Mouse (Mus musculus) embryonic facial prominence, embryonic 12.5 days (tissue): ENCODE results near the gene A3galt2. TPM values are rescaled to one million over a fixed set of nuclear protein-coding genes. Genes with fewer than 3 reads are reported as not detected.

Experiments
- ATAC-seq: fragments of 200-750 bp; cut with Nextera tagmentation; 2 replicates; pipeline ENCODE4 v1.8.0; 2017; ENCODE audit not compliant: insufficient number of reproducible peaks, insufficient read depth, low FRiP score, low TSS enrichment
- H3K27ac ChIP-seq: fragments of 300-500 bp; sonication (generic); 2 replicates; pipeline ENCODE4 v1.5.1; 2016; ENCODE audit warnings: mild to moderate bottlenecking
- H3K27me3 ChIP-seq: fragments of 300-500 bp; sonication (generic); 2 replicates; pipeline ENCODE4 v1.6.1; 2016; ENCODE audit warnings: mild to moderate bottlenecking, moderate library complexity
- H3K36me3 ChIP-seq: fragments of 300-500 bp; sonication (generic); 2 replicates; pipeline ENCODE4 v1.6.1; 2016; ENCODE audit warnings: mild to moderate bottlenecking
- H3K4me1 ChIP-seq: fragments of 300-500 bp; sonication (generic); 2 replicates; pipeline ENCODE4 v1.6.1; 2016
- H3K4me2 ChIP-seq: fragments of 300-500 bp; sonication (generic); replicated peaks from 2 replicates; pipeline ENCODE4 v1.6.1; 2016; ENCODE audit warnings: mild to moderate bottlenecking, moderate library complexity
- H3K4me3 ChIP-seq: fragments of 300-500 bp; sonication (generic); 2 replicates; pipeline ENCODE4 v1.5.1; 2016; ENCODE audit warnings: mild to moderate bottlenecking
- H3K9ac ChIP-seq: fragments of 300-500 bp; sonication (generic); 2 replicates; pipeline ENCODE4 v1.6.1; 2016; ENCODE audit warnings: mild to moderate bottlenecking, moderate library complexity
- H3K9me3 ChIP-seq: fragments of 300-500 bp; sonication (generic); 2 replicates; pipeline ENCODE4 v1.6.1; 2016; ENCODE audit warnings: mild to moderate bottlenecking, moderate library complexity
- WGBS: fragments of 180-500 bp; shearing (Covaris S2); methylation state at CpG from one replicate; pipeline ENCODE4 v1.1.7; 2016; 5-methylcytosine and 5-hydroxymethylcytosine counted together
- polyA plus RNA-seq: library from polyadenylated mRNA; unstranded; fragments of >200 nt; fragmentation: Nextera tagmentation; extraction: Ambion mirVana; gene quantifications from 2 replicates; pipeline ENCODE4 v1.2.1, GENCODE M21; 2016

The A3galt2 gene
- polyA plus RNA-seq, 1 experiment from 2014 or later, result 0.18 TPM

DNA sequence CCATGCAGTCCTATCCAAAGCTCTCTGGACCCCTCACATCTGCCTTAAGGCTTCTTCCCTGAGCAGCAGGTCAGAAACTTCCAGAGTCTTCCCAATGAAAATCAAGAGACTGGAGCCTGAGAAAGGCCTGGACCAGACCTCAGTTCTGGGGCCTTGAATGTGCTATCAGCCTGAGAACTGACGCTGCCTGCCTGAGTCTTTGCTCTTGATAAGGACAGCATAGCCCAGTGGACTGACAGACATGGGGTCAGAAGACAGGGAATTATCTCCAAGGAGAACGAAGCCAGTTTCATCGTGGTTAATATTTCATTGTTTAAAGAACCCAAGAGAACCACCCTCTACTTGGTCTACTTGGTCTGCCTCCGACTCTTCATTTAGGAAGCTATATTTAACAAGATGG is 27.5 kb downstream of the A3galt2 start:
- no peak for ATAC-seq
- no peaks in the 10 kb centered on the region for H3K4me1 ChIP-seq

DNA sequence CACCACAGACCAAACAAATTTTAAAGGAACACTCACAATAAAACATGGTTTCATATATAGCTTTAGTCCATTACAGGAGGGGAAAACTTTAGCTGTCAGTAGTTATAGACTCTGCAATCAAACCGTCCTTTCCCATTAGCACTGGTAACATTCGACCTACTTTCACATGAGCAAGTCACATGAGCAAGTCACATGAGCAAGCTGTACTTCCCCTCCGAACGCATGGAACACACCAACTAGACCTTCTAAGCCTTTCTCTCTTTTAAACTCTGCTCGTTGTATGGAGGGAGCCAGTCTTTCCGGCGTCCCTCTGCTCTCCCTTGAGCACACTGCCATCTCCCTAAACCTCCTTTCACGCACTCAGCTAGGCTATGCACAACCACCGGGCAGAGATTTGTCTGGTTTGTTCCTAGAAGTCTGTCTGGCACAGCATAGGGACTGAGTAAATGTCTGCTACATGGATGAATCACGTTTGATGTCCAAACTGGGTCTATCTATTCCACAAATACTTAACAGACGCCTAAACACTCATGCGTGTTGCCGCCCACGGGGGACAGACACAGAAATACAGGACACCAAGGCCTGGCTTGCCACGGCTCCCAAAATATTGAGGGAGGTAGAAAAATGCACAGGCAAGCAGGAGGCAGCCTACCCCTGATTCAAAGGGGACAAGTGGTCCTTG is 29.9 kb downstream of the A3galt2 start:
- WGBS, result 93% methylated on average over 15 of the region's 15 CpGs
- H3K9ac ChIP-seq, result no peak overlapping the region

More for the DNA sequence above, 27.5 kb downstream of the A3galt2 start:
- Histone ChIP-seq H3K4me3 (no peak overlapping the region), H3K27ac (no peak overlapping the region), H3K9ac (no peak overlapping the region), H3K4me2 (no peak overlapping the region), H3K9me3 (no peaks in the 10 kb centered on the region), H3K27me3 (no peaks in the 10 kb centered on the region), H3K36me3 (peaks cover 91% of the 10 kb centered on the region)
- 81% methylated on average over 4 of the region's 4 CpGs for WGBS

DNA sequence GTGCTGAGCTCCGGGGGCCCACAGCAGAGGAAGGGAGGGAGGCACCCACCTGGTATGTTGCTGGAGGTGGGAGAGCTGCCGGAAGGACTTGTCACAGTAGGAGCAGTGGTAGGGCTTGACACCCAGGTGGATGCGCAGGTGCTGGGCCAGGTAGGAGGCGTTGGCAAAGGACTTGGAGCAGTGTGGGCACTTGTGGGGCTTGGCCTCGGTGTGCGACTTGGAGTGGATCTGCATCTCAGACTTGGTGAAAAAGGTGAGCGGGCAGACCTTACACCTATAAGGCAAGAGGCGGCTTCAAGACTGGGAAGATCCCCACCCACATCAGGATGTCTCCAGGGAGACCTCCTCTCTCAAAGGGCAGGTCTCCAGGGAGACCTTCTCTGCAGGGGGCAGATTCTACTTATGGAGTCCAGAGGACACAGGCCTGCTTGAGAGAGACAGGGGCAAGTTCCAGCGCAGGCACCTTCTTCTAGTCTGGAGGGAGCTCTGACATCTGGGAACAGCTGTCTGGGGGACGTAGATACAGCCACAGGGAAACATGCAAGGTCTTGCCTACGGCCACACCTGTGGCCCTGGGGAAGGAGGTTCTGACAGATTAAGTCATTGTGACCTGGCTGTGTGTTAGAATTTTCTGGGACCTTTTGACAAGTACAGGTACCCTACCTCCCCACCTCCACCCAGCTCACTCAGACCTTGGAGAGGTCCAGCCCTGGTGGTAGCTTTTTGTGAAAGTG is 30.9 kb downstream of the A3galt2 start:
- Histone ChIP-seq H3K9ac (no peak overlapping the region), H3K27me3 (no peaks in the 10 kb centered on the region), H3K27ac (no peak overlapping the region), H3K4me1 (peaks cover 13% of the 10 kb centered on the region), H3K36me3 (peaks cover 87% of the 10 kb centered on the region), H3K4me2 (no peak overlapping the region), H3K4me3 (no peak overlapping the region), H3K9me3 (no peaks in the 10 kb centered on the region)
- 93% methylated on average over 11 of the region's 11 CpGs for WGBS
- 0 out of 2 replicates have a peak, but pooled peaks have one; percentile 9 for ATAC-seq

More for the DNA sequence above, 29.9 kb downstream of the A3galt2 start:
- Histone ChIP-seq H3K9me3 (no peaks in the 10 kb centered on the region), H3K36me3 (peaks cover 84% of the 10 kb centered on the region), H3K4me2 (no peak overlapping the region), H3K4me1 (0 out of 2 replicates have a peak, but pooled peaks cover 5% of the 10 kb centered on the region), H3K27ac (no peak overlapping the region), H3K27me3 (no peaks in the 10 kb centered on the region), H3K4me3 (no peak overlapping the region)
- no peak for ATAC-seq

DNA sequence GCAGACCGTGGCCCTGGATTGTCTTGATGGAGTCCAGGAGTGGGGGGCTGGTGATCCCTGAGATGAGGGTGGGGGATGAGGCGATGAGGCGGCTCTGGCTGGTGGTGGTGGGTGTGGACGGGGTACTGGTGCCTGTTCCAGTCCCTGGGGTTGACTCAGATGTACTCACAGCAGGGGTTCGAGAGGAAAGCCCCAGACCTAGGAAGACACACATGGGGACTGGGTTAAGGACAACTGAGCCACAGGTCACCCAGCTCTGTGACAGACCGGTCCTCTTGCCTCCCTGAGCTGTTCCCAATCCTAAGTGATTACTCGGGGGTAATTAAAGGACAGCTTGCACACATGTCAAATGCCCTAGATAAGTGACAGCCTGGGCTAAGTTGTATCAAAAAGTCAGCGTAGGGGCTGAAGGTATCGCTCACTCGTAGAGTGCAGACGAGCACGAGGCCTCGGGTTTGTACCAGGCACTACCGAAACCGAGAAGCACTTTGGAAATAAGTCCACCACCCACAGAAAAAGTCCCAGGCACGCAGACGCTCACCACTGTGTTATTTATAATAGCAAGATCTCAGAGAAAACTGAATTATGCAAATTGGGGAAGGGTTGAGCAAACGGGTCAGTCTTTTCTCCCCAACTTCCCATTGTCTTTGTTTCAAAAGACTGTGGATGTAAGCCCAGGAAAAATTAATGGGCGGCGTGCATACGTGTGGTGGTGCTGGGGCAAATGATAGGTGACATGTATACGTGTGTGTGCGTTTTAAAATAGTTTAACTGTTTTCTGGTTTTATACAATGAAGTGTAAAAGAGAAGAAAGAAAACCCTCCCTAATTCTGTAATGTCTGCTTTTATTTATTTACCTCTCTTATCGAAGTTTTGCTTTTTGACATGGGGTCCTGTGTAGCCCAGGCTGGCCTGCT is 32.1 kb downstream of the A3galt2 start:
- 86% methylated on average over 24 of the region's 24 CpGs for WGBS
- Histone ChIP-seq H3K9ac (no peak overlapping the region), H3K27me3 (no peaks in the 10 kb centered on the region), H3K36me3 (peaks cover 86% of the 10 kb centered on the region), H3K4me2 (no peak overlapping the region), H3K4me3 (no peak overlapping the region), H3K4me1 (peaks cover 18% of the 10 kb centered on the region), H3K27ac (no peak overlapping the region), H3K9me3 (no peaks in the 10 kb centered on the region)
- ATAC-seq, result no peak

DNA sequence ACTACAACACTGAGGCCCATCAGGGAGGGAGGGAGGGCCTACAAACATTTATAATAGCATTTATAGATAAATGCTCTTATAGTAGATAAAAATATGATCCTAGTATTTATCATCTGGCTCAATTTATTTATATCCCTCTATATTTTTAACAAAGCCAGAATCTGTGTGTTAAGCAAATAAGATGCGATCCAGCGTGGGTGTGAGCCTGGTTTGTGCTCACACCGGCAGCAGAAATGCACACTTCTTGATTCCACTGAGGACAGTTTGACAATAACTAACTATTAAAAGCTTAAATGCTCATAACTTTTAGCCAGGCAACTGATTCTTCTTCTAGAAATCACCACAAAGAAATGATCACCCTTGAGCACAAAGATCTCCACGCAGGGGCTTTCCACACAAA is 32.9 kb downstream of the A3galt2 start:
- peaks cover 80% of the 10 kb centered on the region for H3K36me3 ChIP-seq
- H3K27me3 ChIP-seq, result no peaks in the 10 kb centered on the region
- WGBS, result 96% methylated on average over 4 of the region's 4 CpGs
- H3K9ac ChIP-seq, result no peak overlapping the region
- no peaks in the 10 kb centered on the region for H3K9me3 ChIP-seq
- no peak overlapping the region for H3K4me2 ChIP-seq
- no peak for ATAC-seq
- no peak overlapping the region for H3K27ac ChIP-seq
- H3K4me3 ChIP-seq, result no peak overlapping the region
- H3K4me1 ChIP-seq, result peaks cover 18% of the 10 kb centered on the region

DNA sequence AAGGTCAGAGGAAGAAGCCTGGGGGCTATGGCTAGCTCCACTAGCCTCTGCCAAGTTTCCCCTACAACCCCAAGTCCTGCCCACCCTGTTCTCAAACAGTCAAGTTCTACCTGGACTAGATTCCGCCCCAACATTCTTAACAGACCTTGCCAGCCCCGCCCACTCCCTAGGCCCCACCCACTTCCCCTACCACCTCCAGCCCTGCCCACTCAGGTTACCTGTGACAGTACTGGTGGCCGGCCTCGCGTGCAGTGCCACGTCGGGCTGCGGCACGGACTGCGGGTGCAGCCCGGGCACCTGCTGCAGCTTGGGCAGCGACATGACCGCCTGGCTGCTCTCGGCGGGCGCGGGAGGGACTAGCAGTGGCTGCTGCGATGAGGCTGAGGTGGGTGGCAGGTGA is 34.5 kb downstream of the A3galt2 start:
- 37% methylated on average over 18 of the region's 18 CpGs for WGBS
- peaks cover 20% of the 10 kb centered on the region for H3K4me1 ChIP-seq
- no peaks in the 10 kb centered on the region for H3K9me3 ChIP-seq
- H3K27ac ChIP-seq, result no peak overlapping the region
- H3K4me3 ChIP-seq, result no peak overlapping the region
- no peak overlapping the region for H3K4me2 ChIP-seq
- peaks cover 74% of the 10 kb centered on the region for H3K36me3 ChIP-seq
- H3K27me3 ChIP-seq, result no peaks in the 10 kb centered on the region
- no peak for ATAC-seq
- no peak overlapping the region for H3K9ac ChIP-seq

- WGBS, result 67% methylated on average over 1 of the region's 1 CpGs
- peaks cover 58% of the 10 kb centered on the region for H3K4me1 ChIP-seq
- no peak overlapping the region for H3K9ac ChIP-seq
- H3K9me3 ChIP-seq, result no peaks in the 10 kb centered on the region
- H3K36me3 ChIP-seq, result peaks cover 35% of the 10 kb centered on the region
- H3K4me2 ChIP-seq, result no peak overlapping the region
- no peak for ATAC-seq
- H3K4me3 ChIP-seq, result no peak overlapping the region
- H3K27me3 ChIP-seq, result no peaks in the 10 kb centered on the region
- H3K27ac ChIP-seq, result no peak overlapping the region
Measured at GRCm38 (mm10) chr4:128793710-128794109, 38.5 kb downstream of the A3galt2 start.

- WGBS, result 90% methylated on average over 8 of the region's 8 CpGs
- Histone ChIP-seq H3K4me3 (no peak overlapping the region), H3K4me2 (no peak overlapping the region), H3K36me3 (peaks cover 35% of the 10 kb centered on the region), H3K4me1 (peaks cover 63% of the 10 kb centered on the region), H3K27me3 (no peaks in the 10 kb centered on the region), H3K9ac (no peak overlapping the region), H3K9me3 (no peaks in the 10 kb centered on the region), H3K27ac (no peak overlapping the region)
- no peak for ATAC-seq
Measured at GRCm38 (mm10) chr4:128794198-128794597, 39.0 kb downstream of the A3galt2 start.

- Histone ChIP-seq H3K9me3 (no peaks in the 10 kb centered on the region), H3K4me1 (peaks cover 65% of the 10 kb centered on the region), H3K4me2 (peak overlapping the region; percentile 3), H3K4me3 (no peak overlapping the region), H3K27ac (no peak overlapping the region), H3K27me3 (no peaks in the 10 kb centered on the region), H3K9ac (no peak overlapping the region), H3K36me3 (peaks cover 27% of the 10 kb centered on the region; the same call in 1 of the 2 replicates)
- ATAC-seq, result peak; percentile 5; the same call in 1 of the 2 replicates
- 7% methylated on average over 9 of the region's 9 CpGs for WGBS
Measured at GRCm38 (mm10) chr4:128795596-128795995, 40.4 kb downstream of the A3galt2 start.

DNA sequence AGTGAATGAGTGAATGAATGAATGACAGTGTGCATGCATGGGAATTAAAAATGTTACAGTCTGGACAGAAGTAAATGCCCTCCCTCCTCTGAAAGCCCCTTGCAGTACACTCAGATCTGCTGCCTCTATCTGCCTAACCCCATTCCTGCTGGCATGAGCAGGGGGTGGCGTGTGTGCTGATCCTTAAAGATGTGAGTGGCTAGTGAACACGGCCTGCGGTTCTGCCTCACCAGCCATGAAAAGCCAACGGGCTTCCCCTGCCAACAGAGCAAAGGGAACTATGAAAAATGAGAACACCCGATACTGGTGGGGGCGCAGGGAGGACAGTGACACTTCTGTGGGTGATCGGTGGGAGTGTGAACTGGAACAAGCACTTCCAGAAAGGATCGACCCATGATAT is 41.6 kb downstream of the A3galt2 start:
- peaks cover 57% of the 10 kb centered on the region for H3K4me1 ChIP-seq
- H3K36me3 ChIP-seq, result peaks cover 25% of the 10 kb centered on the region; the same call in 1 of the 2 replicates
- no peaks in the 10 kb centered on the region for H3K9me3 ChIP-seq
- no peak overlapping the region for H3K9ac ChIP-seq
- H3K4me3 ChIP-seq, result no peak overlapping the region
- 85% methylated on average over 8 of the region's 8 CpGs for WGBS
- no peak overlapping the region for H3K4me2 ChIP-seq
- no peak overlapping the region for H3K27ac ChIP-seq
- no peak for ATAC-seq
- no peaks in the 10 kb centered on the region for H3K27me3 ChIP-seq

DNA sequence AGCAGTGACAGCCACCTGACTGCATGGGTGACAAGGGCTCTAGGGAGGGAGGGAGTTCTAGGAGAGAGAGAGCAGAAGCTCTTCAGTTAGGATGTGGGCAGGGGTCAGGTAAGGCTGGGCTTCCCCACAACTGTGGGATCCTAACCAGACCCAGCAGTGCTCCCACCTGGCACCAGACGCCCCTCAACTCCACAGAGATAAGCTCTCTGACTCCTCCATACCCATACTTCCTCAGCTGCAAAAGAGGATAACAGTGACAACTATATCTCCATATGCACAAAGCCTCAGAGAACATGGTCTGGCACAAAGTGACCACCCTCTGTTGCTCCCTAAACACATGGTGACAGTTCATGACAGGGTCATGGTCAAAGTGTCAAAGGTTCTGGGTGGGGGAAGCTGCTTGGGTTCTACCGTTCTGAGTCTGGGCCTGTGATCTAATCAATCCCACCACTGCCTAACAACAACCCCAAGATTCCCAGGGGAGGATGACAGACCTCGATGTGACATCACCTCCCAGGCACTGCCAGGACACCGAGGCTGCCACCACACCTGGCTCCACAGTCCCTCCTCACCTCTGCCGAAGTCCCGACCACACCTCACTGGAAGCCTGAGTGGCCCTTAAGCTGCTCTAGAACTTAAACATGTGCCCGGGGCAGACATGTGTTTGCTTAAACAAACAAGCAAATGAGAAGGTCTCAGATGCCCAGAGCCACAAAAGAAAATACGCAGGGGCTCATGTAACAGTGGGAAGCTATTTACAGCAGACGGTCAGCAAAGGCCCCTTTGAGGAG is 46.7 kb downstream of the A3galt2 start:
- Histone ChIP-seq H3K27me3 (no peaks in the 10 kb centered on the region), H3K9ac (no peak overlapping the region), H3K9me3 (no peaks in the 10 kb centered on the region), H3K4me1 (peaks cover 65% of the 10 kb centered on the region), H3K4me3 (no peak overlapping the region), H3K27ac (no peak overlapping the region), H3K4me2 (peak overlapping the region; percentile 98; the same call in 1 of the 2 replicates), H3K36me3 (0 out of 2 replicates have a peak, but pooled peaks cover 12% of the 10 kb centered on the region)
- ATAC-seq, result no peak
- 41% methylated on average over 9 of the region's 9 CpGs for WGBS
